Mouse (Mus musculus) liver, embryonic 12.5 days (tissue): ENCODE measurements at regions not wholly inside any gene's neighbourhood (a gene's known extent, or its start where the extent isn't known, plus 50 kb on each side); places are given as distances from the start of the nearest gene placed in this dataset.

ENCODE experiments used
- ATAC-seq: fragments of 200-750 bp; cut with Nextera tagmentation; 2 replicates; pipeline ENCODE4 v1.8.0; 2017; ENCODE audit warnings: moderate number of reproducible peaks, mild to moderate bottlenecking, moderate library complexity
- H3K27ac ChIP-seq: fragments of 300-500 bp; sonication (generic); 2 replicates; pipeline ENCODE4 v1.5.1; 2016; ENCODE audit warnings: mild to moderate bottlenecking
- H3K27me3 ChIP-seq: fragments of 300-500 bp; sonication (generic); replicated peaks from 2 replicates; pipeline ENCODE4 v1.6.1; 2016; ENCODE audit warnings: mild to moderate bottlenecking, moderate library complexity
- H3K36me3 ChIP-seq: fragments of 300-500 bp; sonication (generic); 2 replicates; pipeline ENCODE4 v1.6.1; 2016; ENCODE audit warnings: mild to moderate bottlenecking, moderate library complexity
- H3K4me1 ChIP-seq: fragments of 300-500 bp; sonication (generic); 2 replicates; pipeline ENCODE4 v1.6.1; 2016
- H3K4me2 ChIP-seq: fragments of 300-500 bp; sonication (generic); 2 replicates; pipeline ENCODE4 v1.6.1; 2016; ENCODE audit warnings: mild to moderate bottlenecking, moderate library complexity
- H3K4me3 ChIP-seq: fragments of 300-500 bp; sonication (generic); 2 replicates; pipeline ENCODE4 v1.5.1; 2016; ENCODE audit warnings: mild to moderate bottlenecking, moderate library complexity
- H3K9ac ChIP-seq: fragments of 300-500 bp; sonication (generic); 2 replicates; pipeline ENCODE4 v1.6.1; 2016; ENCODE audit warnings: mild to moderate bottlenecking, moderate library complexity
- H3K9me3 ChIP-seq: fragments of 300-500 bp; sonication (generic); replicated peaks from 2 replicates; pipeline ENCODE4 v1.6.1; 2016; ENCODE audit warnings: mild to moderate bottlenecking, moderate library complexity
- WGBS: fragments of 180-500 bp; shearing (Covaris S2); methylation state at CpG from one replicate; pipeline ENCODE4 v1.1.7; 2016; ENCODE audit not compliant: insufficient replicate concordance; 5-methylcytosine and 5-hydroxymethylcytosine counted together

GRCm38 (mm10) chr6:94889271-94889670, 189.3 kb upstream of the Lrig1 start:
- Histone ChIP-seq H3K4me3 (no peak overlapping the region), H3K36me3 (no peaks in the 10 kb centered on the region), H3K9ac (no peak overlapping the region), H3K9me3 (no peaks in the 10 kb centered on the region), H3K4me1 (no peaks in the 10 kb centered on the region), H3K4me2 (no peak overlapping the region), H3K27me3 (no peaks in the 10 kb centered on the region), H3K27ac (no peak overlapping the region)
- WGBS = 68% methylated on average over 10 of the region's 10 CpGs
- no peak for ATAC-seq

- no peak overlapping the region for H3K27ac ChIP-seq
- no peak overlapping the region for H3K9ac ChIP-seq
Measured at GRCm38 (mm10) chr6:94881139-94881538, 181.2 kb upstream of the Lrig1 start.

DNA sequence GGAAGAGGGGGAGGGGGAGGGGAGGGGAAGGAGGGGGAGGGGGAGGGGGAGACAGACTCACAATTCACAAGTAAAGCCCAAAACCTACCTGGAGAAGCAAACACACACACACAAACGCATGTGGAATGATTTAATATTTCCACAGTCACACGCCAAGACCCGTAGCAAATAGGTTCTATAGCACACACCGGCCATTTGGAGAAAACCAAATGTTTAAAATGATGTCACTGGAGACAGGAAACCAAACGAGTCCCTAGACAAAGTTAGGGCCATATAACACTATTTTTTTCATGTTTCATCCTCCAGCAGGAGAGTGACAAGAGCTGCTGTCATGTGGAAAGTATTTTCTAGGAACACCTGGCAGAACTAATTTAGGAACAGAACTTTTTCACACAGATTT, 175.9 kb upstream of the Lrig1 start:
- Histone ChIP-seq H3K4me1 (no peaks in the 10 kb centered on the region), H3K27me3 (no peaks in the 10 kb centered on the region), H3K9ac (no peak overlapping the region), H3K27ac (no peak overlapping the region), H3K9me3 (no peaks in the 10 kb centered on the region), H3K4me3 (no peak overlapping the region), H3K4me2 (no peak overlapping the region), H3K36me3 (no peaks in the 10 kb centered on the region)
- no peak for ATAC-seq
- 67% methylated on average over 5 of the region's 5 CpGs for WGBS

More at GRCm38 (mm10) chr6:94881139-94881538, 181.2 kb upstream of the Lrig1 start:
- no peaks in the 10 kb centered on the region for H3K4me1 ChIP-seq
- H3K4me3 ChIP-seq = no peak overlapping the region
- ATAC-seq = no peak
- no peaks in the 10 kb centered on the region for H3K36me3 ChIP-seq
- no peak overlapping the region for H3K4me2 ChIP-seq
- WGBS = 74% methylated on average over 10 of the region's 10 CpGs
- H3K9me3 ChIP-seq = no peaks in the 10 kb centered on the region
- no peaks in the 10 kb centered on the region for H3K27me3 ChIP-seq

GRCm38 (mm10) chr6:94875065-94875464, 175.1 kb upstream of the Lrig1 start:
- no peaks in the 10 kb centered on the region for H3K36me3 ChIP-seq
- no peaks in the 10 kb centered on the region for H3K4me1 ChIP-seq
- no peak overlapping the region for H3K9ac ChIP-seq
- no peak overlapping the region for H3K4me3 ChIP-seq
- no peaks in the 10 kb centered on the region for H3K27me3 ChIP-seq
- no peaks in the 10 kb centered on the region for H3K9me3 ChIP-seq
- H3K4me2 ChIP-seq = no peak overlapping the region
- no peak overlapping the region for H3K27ac ChIP-seq
- no peak for ATAC-seq
- WGBS = 58% methylated on average over 4 of the region's 4 CpGs

DNA sequence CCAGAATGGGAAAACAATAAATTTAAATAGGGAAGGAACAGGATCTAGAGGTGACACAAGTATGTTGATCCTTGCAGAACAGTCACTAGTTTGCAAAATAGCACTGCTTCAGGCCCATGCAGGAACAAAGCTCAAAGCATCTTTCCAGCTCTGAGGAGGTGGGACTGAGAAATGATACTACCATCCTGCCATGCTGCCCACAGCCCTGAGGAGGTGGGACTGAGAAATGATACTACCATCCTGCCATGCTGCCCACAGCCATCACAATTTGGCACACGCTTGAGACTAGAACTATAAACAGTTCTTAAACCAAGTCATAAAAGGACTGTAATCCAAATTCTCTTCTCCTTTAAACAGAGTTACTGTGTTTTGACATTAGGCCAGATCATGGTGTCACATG, 174.5 kb upstream of the Lrig1 start:
- H3K4me1 ChIP-seq = no peaks in the 10 kb centered on the region
- H3K27ac ChIP-seq = no peak overlapping the region
- WGBS = 77% methylated on average over 1 of the region's 1 CpGs
- no peak overlapping the region for H3K4me2 ChIP-seq
- H3K9ac ChIP-seq = no peak overlapping the region
- H3K36me3 ChIP-seq = no peaks in the 10 kb centered on the region
- ATAC-seq = no peak
- no peak overlapping the region for H3K4me3 ChIP-seq
- H3K9me3 ChIP-seq = no peaks in the 10 kb centered on the region
- H3K27me3 ChIP-seq = no peaks in the 10 kb centered on the region

DNA sequence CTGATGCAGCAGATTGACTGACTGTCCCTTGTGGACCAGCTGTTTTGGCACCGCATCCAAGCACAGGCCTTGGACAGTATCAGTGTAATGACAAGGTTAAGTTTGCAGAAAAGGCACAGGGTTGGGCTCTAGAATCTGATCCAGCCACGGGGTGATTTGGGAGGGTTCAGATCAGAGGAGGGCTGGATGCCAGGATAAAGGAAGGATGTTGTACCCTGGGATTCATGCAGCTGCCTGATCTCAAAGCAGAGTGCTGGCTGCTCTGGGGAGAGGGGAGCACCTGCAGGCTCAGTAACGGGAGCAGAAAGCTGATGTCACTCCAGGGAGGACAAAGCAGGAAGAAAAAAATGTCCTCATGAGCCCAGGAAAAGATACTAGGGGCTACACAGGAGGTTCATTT, 168.0 kb upstream of the Lrig1 start:
- Histone ChIP-seq H3K4me2 (no peak overlapping the region), H3K4me1 (no peaks in the 10 kb centered on the region), H3K36me3 (no peaks in the 10 kb centered on the region), H3K4me3 (no peak overlapping the region), H3K27me3 (no peaks in the 10 kb centered on the region), H3K9ac (no peak overlapping the region), H3K27ac (no peak overlapping the region), H3K9me3 (no peaks in the 10 kb centered on the region)
- 57% methylated on average over 3 of the region's 3 CpGs for WGBS
- ATAC-seq = no peak

DNA sequence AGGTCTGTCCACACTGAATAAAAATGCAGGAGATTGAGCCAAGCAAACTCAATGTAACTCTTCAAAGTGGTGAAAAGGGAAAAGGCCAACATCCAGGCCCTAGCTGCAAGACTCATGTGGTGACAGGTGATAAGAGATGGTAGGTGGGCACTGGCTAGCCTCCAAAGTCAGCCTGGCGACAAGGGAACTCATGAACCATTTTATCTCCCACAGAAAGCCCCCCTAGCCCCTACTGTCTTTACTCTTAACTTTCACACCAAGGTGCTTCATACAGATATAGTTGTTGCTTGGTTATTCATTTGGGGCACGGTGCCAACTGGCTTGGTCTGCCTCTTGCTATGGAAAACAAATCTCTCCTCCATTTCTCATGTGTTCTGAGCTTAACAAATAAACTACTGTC, 165.5 kb upstream of the Lrig1 start:
- H3K27ac ChIP-seq = no peak overlapping the region
- no peaks in the 10 kb centered on the region for H3K9me3 ChIP-seq
- WGBS = 42% methylated on average over 2 of the region's 2 CpGs
- H3K4me2 ChIP-seq = no peak overlapping the region
- no peaks in the 10 kb centered on the region for H3K36me3 ChIP-seq
- H3K9ac ChIP-seq = no peak overlapping the region
- no peaks in the 10 kb centered on the region for H3K4me1 ChIP-seq
- no peaks in the 10 kb centered on the region for H3K27me3 ChIP-seq
- no peak overlapping the region for H3K4me3 ChIP-seq
- no peak for ATAC-seq

GRCm38 (mm10) chr6:94858121-94858621, 158.2 kb upstream of the Lrig1 start:
- Histone ChIP-seq H3K27ac (no peak overlapping the region), H3K4me3 (no peak overlapping the region), H3K27me3 (no peaks in the 10 kb centered on the region), H3K4me1 (no peaks in the 10 kb centered on the region), H3K9ac (no peak overlapping the region), H3K9me3 (no peaks in the 10 kb centered on the region), H3K36me3 (no peaks in the 10 kb centered on the region), H3K4me2 (no peak overlapping the region)
- WGBS = 23% methylated on average over 5 of the region's 5 CpGs
- no peak for ATAC-seq

GRCm38 (mm10) chr6:94850121-94850520, 150.2 kb upstream of the Lrig1 start:
- Histone ChIP-seq H3K9me3 (no peaks in the 10 kb centered on the region), H3K27me3 (no peaks in the 10 kb centered on the region), H3K27ac (no peak overlapping the region), H3K4me3 (no peak overlapping the region), H3K4me2 (no peak overlapping the region), H3K4me1 (no peaks in the 10 kb centered on the region), H3K36me3 (no peaks in the 10 kb centered on the region), H3K9ac (no peak overlapping the region)
- no peak for ATAC-seq
- 65% methylated on average over 4 of the region's 5 CpGs for WGBS

- Histone ChIP-seq H3K9ac (no peak overlapping the region), H3K9me3 (no peaks in the 10 kb centered on the region), H3K27me3 (no peaks in the 10 kb centered on the region), H3K4me2 (no peak overlapping the region), H3K36me3 (no peaks in the 10 kb centered on the region), H3K27ac (no peak overlapping the region), H3K4me1 (no peaks in the 10 kb centered on the region), H3K4me3 (no peak overlapping the region)
- 64% methylated on average over 3 of the region's 3 CpGs for WGBS
- ATAC-seq = no peak
Measured at GRCm38 (mm10) chr6:94849533-94849932, 149.6 kb upstream of the Lrig1 start.

- Histone ChIP-seq H3K4me1 (no peaks in the 10 kb centered on the region), H3K4me2 (no peak overlapping the region), H3K27ac (no peak overlapping the region), H3K36me3 (no peaks in the 10 kb centered on the region), H3K4me3 (no peak overlapping the region), H3K9me3 (no peaks in the 10 kb centered on the region), H3K27me3 (no peaks in the 10 kb centered on the region), H3K9ac (no peak overlapping the region)
- ATAC-seq = no peak
- WGBS = 70% methylated on average over 1 of the region's 1 CpGs
Measured at GRCm38 (mm10) chr6:94848437-94848836, 148.5 kb upstream of the Lrig1 start.

GRCm38 (mm10) chr6:94845821-94846220, 145.9 kb upstream of the Lrig1 start:
- Histone ChIP-seq H3K36me3 (no peaks in the 10 kb centered on the region), H3K4me2 (no peak overlapping the region), H3K4me1 (no peaks in the 10 kb centered on the region), H3K4me3 (no peak overlapping the region), H3K27ac (no peak overlapping the region), H3K27me3 (no peaks in the 10 kb centered on the region), H3K9ac (no peak overlapping the region), H3K9me3 (no peaks in the 10 kb centered on the region)
- no peak for ATAC-seq
- WGBS = 58% methylated on average over 6 of the region's 6 CpGs

GRCm38 (mm10) chr6:94842856-94843255, 142.9 kb upstream of the Lrig1 start:
- WGBS = 79% methylated on average over 9 of the region's 9 CpGs
- Histone ChIP-seq H3K9me3 (no peaks in the 10 kb centered on the region), H3K4me2 (no peak overlapping the region), H3K27ac (no peak overlapping the region), H3K27me3 (no peaks in the 10 kb centered on the region), H3K36me3 (no peaks in the 10 kb centered on the region), H3K9ac (no peak overlapping the region), H3K4me1 (no peaks in the 10 kb centered on the region), H3K4me3 (no peak overlapping the region)
- ATAC-seq = no peak
